In the genomic region with DNA sequence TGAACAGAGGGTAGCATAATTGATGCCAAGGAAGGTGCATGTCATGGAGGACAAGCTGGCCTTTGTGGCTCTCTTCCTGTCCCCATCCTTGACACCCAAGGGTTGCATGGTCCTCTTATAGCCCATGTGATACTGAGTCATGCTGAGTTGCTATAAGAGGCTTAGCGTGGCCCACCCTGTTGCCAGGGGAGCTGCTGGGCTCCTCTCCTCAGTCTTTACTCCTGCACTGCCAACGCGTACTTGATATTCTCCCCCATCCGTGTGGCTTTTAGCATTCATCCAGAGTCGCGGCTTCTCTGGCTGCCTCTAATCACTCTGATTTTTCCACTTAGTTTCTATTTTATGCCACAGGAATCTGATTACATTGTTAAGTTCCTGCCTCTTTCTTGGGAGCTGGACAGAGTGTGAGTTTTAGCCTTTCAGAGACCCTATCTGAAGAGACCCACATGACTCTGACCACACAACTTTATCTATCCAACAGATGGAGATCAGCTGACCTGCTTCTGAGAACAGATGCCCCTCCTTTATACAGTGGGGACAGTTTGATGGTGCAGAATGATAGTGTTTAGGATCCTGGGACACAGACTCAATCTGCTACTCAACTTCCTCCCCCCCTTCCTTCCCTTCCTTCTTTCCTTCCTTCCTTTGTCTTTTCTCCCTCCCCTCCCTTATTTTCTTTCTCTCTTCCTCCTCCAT, we compare ENCODE assay signal across 20 mouse cellular contexts.
DNase-seq lines count a peak whose midpoint lies in the region; ATAC-seq and TF ChIP-seq lines count a peak whose summit lies in the region.
"Had no signal": no experiment of that assay in that cellular context is flagged by ENCODE, and none has a peak within 500 bp of the region (broad histone marks: within the 10 kb centered on the region; RNA-seq: fewer than 3 reads in every experiment).

No protein-coding gene starts in this region.

- no peaks in the 10 kb centered on the region for H3K36me3 ChIP-seq in forebrain, embryonic 13.5 days (ENCODE audit: poor library complexity, severe bottlenecking)
- no peaks in the 10 kb centered on the region for H3K36me3 ChIP-seq in forebrain, embryonic 15.5 days
- H3K36me3 ChIP-seq in hindbrain, embryonic 15.5 days: no peaks in the 10 kb centered on the region
- no peaks in the 10 kb centered on the region for H3K36me3 ChIP-seq in hindbrain, embryonic 11.5 days (ENCODE audit: control insufficient read depth, insufficient read depth, low read length)
- no peaks in the 10 kb centered on the region for H3K36me3 ChIP-seq in midbrain, embryonic 15.5 days (replicated peaks)
- H3K36me3 ChIP-seq: intestine, embryonic 15.5 days; limb, embryonic 13.5 days; liver, embryonic 15.5 days; neural tube, embryonic 12.5 days had no signal

- no peak overlapping the region for H3K9ac ChIP-seq in forebrain, embryonic 13.5 days
- no peak overlapping the region for H3K9ac ChIP-seq in forebrain, embryonic 15.5 days (replicated peaks)
- H3K9ac ChIP-seq in hindbrain, embryonic 15.5 days: no peak overlapping the region
- H3K9ac ChIP-seq in hindbrain, embryonic 11.5 days (ENCODE audit: low read depth, low read length): no peak overlapping the region
- no peak overlapping the region for H3K9ac ChIP-seq in midbrain, embryonic 15.5 days
- H3K9ac ChIP-seq: intestine, embryonic 15.5 days; limb, embryonic 13.5 days; liver, embryonic 15.5 days; neural tube, embryonic 12.5 days had no signal

- no peak for DNase-seq in hindbrain, embryonic 11.5 days (ENCODE audit: low spot score)
- peak; percentile 67 for DNase-seq in brain, embryonic 14.5 days (ENCODE audit: low read depth)
- DNase-seq in spleen, adult 12 weeks (ENCODE audit: low spot score): no peak
- DNase-seq: B cell, adult 2 months; cerebellum, adult 8-10 months; gastrocnemius, adult 2 months; heart, adult 2 months; heart, postnatal 14 days; lung, postnatal 10 days; right cerebral cortex, postnatal 4 days; thymus, postnatal 25 days had no signal

- TF ChIP-seq POLR2A in brain, embryonic 14.5 days (IDR thresholded peaks at IDR 0.05; ENCODE audit: borderline replicate concordance, extremely low read depth, insufficient read depth, insufficient read length, poor library complexity, severe bottlenecking): no peak

- H3K27me3 ChIP-seq in forebrain, embryonic 13.5 days: no peaks in the 10 kb centered on the region
- H3K27me3 ChIP-seq in forebrain, embryonic 15.5 days: no peaks in the 10 kb centered on the region
- no peaks in the 10 kb centered on the region for H3K27me3 ChIP-seq in hindbrain, embryonic 15.5 days
- H3K27me3 ChIP-seq in hindbrain, embryonic 11.5 days (ENCODE audit: control insufficient read depth, insufficient read depth, low read length): no peaks in the 10 kb centered on the region; the same call in 1 of the 2 replicates
- H3K27me3 ChIP-seq in midbrain, embryonic 15.5 days (replicated peaks): no peaks in the 10 kb centered on the region
- H3K27me3 ChIP-seq: intestine, embryonic 15.5 days; limb, embryonic 13.5 days; liver, embryonic 15.5 days; neural tube, embryonic 12.5 days had no signal

- TF ChIP-seq CTCF in brain, embryonic 14.5 days (IDR thresholded peaks at IDR 0.05; ENCODE audit: borderline replicate concordance, extremely low read depth, insufficient read depth, insufficient read length): no peak

- H3K4me2 ChIP-seq in forebrain, embryonic 13.5 days: no peak overlapping the region
- no peak overlapping the region for H3K4me2 ChIP-seq in forebrain, embryonic 15.5 days (replicated peaks)
- no peak overlapping the region for H3K4me2 ChIP-seq in hindbrain, embryonic 15.5 days
- H3K4me2 ChIP-seq in hindbrain, embryonic 11.5 days (replicated peaks; ENCODE audit: low read depth, low read length): no peak overlapping the region
- H3K4me2 ChIP-seq in midbrain, embryonic 15.5 days: no peak overlapping the region
- H3K4me2 ChIP-seq: intestine, embryonic 15.5 days; limb, embryonic 13.5 days; liver, embryonic 15.5 days; neural tube, embryonic 12.5 days had no signal

- ATAC-seq in forebrain, embryonic 13.5 days: no peak
- ATAC-seq in forebrain, embryonic 15.5 days (replicated peaks): no peak
- ATAC-seq in hindbrain, embryonic 15.5 days (ENCODE audit: low FRiP score, low read depth): peak; percentile 61; the same call in 1 of the 2 replicates
- ATAC-seq in hindbrain, embryonic 11.5 days (ENCODE audit: low FRiP score): no peak
- peak; percentile 69 for ATAC-seq in midbrain, embryonic 15.5 days (replicated peaks)
- ATAC-seq: intestine, embryonic 15.5 days had no signal

- WGBS in forebrain, embryonic 13.5 days: 64% methylated on average over 6 of the region's 6 CpGs
- 51% methylated on average over 6 of the region's 6 CpGs for WGBS in forebrain, embryonic 15.5 days
- 53% methylated on average over 6 of the region's 6 CpGs for WGBS in hindbrain, embryonic 15.5 days
- 89% methylated on average over 6 of the region's 6 CpGs for WGBS in hindbrain, embryonic 11.5 days
- 53% methylated on average over 6 of the region's 6 CpGs for WGBS in midbrain, embryonic 15.5 days

- no peak overlapping the region for H3K4me3 ChIP-seq in forebrain, embryonic 13.5 days
- H3K4me3 ChIP-seq in forebrain, embryonic 15.5 days: no peak overlapping the region
- H3K4me3 ChIP-seq in hindbrain, embryonic 15.5 days: no peak overlapping the region
- H3K4me3 ChIP-seq in hindbrain, embryonic 11.5 days (ENCODE audit: low read depth, low read length): no peak overlapping the region
- H3K4me3 ChIP-seq in midbrain, embryonic 15.5 days: no peak overlapping the region
- H3K4me3 ChIP-seq: gastrocnemius, adult 2 months; heart, adult 2 months; intestine, embryonic 15.5 days; left cerebral cortex, adult 2 months; limb, embryonic 13.5 days; liver, embryonic 15.5 days; neural tube, embryonic 12.5 days had no signal

- H3K4me1 ChIP-seq in forebrain, embryonic 13.5 days: peaks cover 41% of the 10 kb centered on the region
- peaks cover 31% of the 10 kb centered on the region for H3K4me1 ChIP-seq in forebrain, embryonic 15.5 days
- peaks cover 12% of the 10 kb centered on the region for H3K4me1 ChIP-seq in hindbrain, embryonic 15.5 days (replicated peaks)
- H3K4me1 ChIP-seq in hindbrain, embryonic 11.5 days (replicated peaks; ENCODE audit: control insufficient read depth, insufficient read depth, low read length): no peaks in the 10 kb centered on the region
- H3K4me1 ChIP-seq in midbrain, embryonic 15.5 days: peaks cover 4% of the 10 kb centered on the region; the same call in 1 of the 2 replicates
- H3K4me1 ChIP-seq: liver, embryonic 15.5 days; neural tube, embryonic 12.5 days had no signal

- H3K9me3 ChIP-seq in forebrain, embryonic 13.5 days (replicated peaks): no peaks in the 10 kb centered on the region
- H3K9me3 ChIP-seq in forebrain, embryonic 15.5 days: no peaks in the 10 kb centered on the region
- H3K9me3 ChIP-seq in hindbrain, embryonic 15.5 days: no peaks in the 10 kb centered on the region
- H3K9me3 ChIP-seq in hindbrain, embryonic 11.5 days (ENCODE audit: control insufficient read depth, low read length): no peaks in the 10 kb centered on the region
- no peaks in the 10 kb centered on the region for H3K9me3 ChIP-seq in midbrain, embryonic 15.5 days
- H3K9me3 ChIP-seq: intestine, embryonic 15.5 days; limb, embryonic 13.5 days; liver, embryonic 15.5 days; neural tube, embryonic 12.5 days had no signal

- 0 out of 2 replicates have a peak overlapping the region, but pooled peaks have one; percentile 8 for H3K27ac ChIP-seq in forebrain, embryonic 13.5 days
- no peak overlapping the region for H3K27ac ChIP-seq in forebrain, embryonic 15.5 days (replicated peaks)
- H3K27ac ChIP-seq in hindbrain, embryonic 15.5 days (replicated peaks): 0 out of 2 replicates have a peak overlapping the region, but pooled peaks have one; percentile 30
- no peak overlapping the region for H3K27ac ChIP-seq in hindbrain, embryonic 11.5 days (ENCODE audit: low read depth, low read length)
- H3K27ac ChIP-seq in midbrain, embryonic 15.5 days: no peak overlapping the region
- H3K27ac ChIP-seq: gastrocnemius, adult 2 months; heart, adult 2 months; intestine, embryonic 15.5 days; left cerebral cortex, adult 2 months; limb, embryonic 13.5 days; liver, embryonic 15.5 days; neural tube, embryonic 12.5 days had no signal

Comparison
In these comparisons a context has a peak if more than half of its experiments do, and no peak if none do; other contexts are left out.
1. ATAC-seq: peak in hindbrain, embryonic 15.5 days (single experiment) and midbrain, embryonic 15.5 days (single experiment); none in forebrain, embryonic 13.5 days (single experiment), forebrain, embryonic 15.5 days (single experiment) and hindbrain, embryonic 11.5 days (single experiment).
2. H3K27ac ChIP-seq: peak in forebrain, embryonic 13.5 days (single experiment) and hindbrain, embryonic 15.5 days (single experiment); none in forebrain, embryonic 15.5 days (single experiment), hindbrain, embryonic 11.5 days (single experiment) and midbrain, embryonic 15.5 days (single experiment).